Mouse (Mus musculus) testis, adult 2 months (tissue): Measurements from ENCODE around the gene Dlg2.

Experiments
- CTCF ChIP-seq: fragments of 200-500 bp; IDR thresholded peaks from 2 replicates; pipeline ENCODE4 v1.5.1; 2012; ENCODE audit warnings: low read depth, mild to moderate bottlenecking, inconsistent platforms, low read length, moderate library complexity; ENCODE audit not compliant: control insufficient read depth, insufficient read depth, insufficient replicate concordance
- POLR2A ChIP-seq: fragments of 200-500 bp; IDR thresholded peaks from 2 replicates; pipeline ENCODE4 v1.6.1; 2012; ENCODE audit warnings: low read depth, mild to moderate bottlenecking, inconsistent platforms, low read length, moderate library complexity; ENCODE audit not compliant: control insufficient read depth

GRCm38 (mm10) chr7:91845723-91846122, 1369.3 kb downstream of the Dlg2 start:
- TF ChIP-seq CTCF (no peak), POLR2A (no peak)
